Mouse (Mus musculus): ENCODE data around the gene Ppp1r14c.

DNA sequence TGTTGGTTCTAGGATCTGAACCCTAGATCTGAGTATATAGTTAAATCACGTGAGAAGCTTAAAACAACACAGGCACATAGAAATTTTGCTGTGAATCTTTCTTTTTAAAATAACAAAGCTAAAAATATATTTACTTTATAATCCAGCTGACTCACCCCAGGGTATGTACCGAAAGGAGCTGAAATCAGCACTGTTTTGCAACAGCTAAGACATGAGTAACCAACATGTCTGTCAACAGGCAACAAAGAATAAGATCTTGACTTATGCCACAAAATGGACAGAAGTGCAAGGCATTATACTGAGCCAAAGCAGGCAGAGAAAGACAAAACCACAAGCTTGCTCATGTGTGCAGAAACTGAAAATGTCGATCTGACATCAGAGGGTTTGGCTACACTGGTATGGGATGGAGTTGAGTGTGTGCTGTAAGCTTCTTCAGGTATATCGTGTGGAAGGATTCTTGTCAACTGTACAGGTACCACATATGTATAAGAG is 100.3 kb downstream of the Ppp1r14c start:
- TF ChIP-seq CTCF (IDR thresholded peaks at IDR 0.05; ENCODE audit: borderline replicate concordance, insufficient read depth, low read depth, low read length) = no peak
- TF ChIP-seq POLR2A (IDR thresholded peaks at IDR 0.05; ENCODE audit: borderline replicate concordance, insufficient read depth, low read length) = no peak
